Mouse (Mus musculus) layer of hippocampus, postnatal 10 days (tissue): ENCODE data around the gene Itgb4. TPM values are rescaled to one million over a fixed set of nuclear protein-coding genes. Genes with fewer than 3 reads are reported as not detected.
"Not testable (repeated sequence)": the region's sequence is repeated elsewhere in the genome, so short reads cannot be mapped to it uniquely, and the experiment has no call there.

Source experiments
- DNase-seq, 2 experiments: peaks; one replicate each; pipeline ENCODE4 v3.0.0; 2021; ENCODE audit warnings: low spot score in 2 of 2
- total RNA-seq, 2 experiments: library from RNA; stranded (reverse); gene quantifications; 2 replicates each; pipeline ENCODE4 v1.2.3; 2021

The Itgb4 gene
- total RNA-seq, 2 experiments from 2014 or later, result 0.85 to 1.3 TPM

DNA sequence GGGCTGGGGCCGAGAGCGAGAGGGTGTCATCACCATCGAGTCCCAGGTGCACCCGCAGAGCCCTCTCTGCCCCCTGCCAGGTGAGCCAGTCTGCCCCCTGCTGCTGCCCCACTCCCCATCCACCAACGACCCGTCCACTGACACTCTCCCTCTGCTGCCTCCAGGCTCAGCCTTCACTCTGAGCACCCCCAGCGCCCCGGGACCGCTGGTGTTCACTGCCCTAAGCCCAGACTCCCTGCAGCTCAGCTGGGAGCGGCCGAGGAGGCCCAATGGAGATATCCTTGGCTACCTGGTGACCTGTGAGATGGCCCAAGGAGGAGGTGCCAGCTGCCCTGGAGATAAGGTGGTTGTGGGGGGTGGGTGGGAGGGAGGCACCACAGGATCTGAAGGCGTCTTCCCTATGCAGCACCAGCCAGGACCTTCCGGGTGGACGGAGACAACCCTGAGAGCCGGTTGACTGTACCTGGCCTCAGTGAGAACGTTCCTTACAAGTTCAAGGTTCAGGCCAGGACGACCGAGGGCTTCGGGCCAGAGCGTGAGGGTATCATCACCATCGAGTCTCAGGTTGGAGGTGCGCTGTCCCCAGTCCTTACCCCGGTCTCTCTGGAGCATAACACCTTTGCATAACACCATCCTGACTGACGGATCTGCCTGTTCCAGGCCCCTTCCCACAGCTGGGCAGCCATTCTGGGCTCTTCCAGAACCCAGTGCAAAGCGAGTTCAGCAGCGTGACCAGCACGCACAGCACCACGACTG lies 32.8 kb downstream of the Itgb4 start:
- no peak for DNase-seq

DNA sequence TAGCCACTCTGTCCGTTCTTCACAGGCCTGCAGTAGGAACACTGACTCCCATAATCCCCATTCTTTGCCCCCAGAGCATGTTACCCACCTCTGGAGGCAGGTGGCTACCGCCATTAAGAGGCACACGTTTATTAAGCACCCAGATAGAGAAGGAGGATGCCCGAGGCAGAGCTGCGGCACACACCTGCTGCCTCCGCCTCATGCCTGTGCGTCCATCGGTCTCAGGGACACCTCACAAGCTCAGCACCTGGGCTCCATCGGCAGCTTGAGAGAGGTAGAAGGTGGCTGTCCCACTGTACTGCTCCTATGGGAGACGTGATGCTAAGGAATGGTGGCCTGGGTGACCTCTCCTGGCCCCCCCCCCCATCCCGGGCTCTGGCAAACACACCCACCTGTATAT lies 33.9 kb downstream of the Itgb4 start:
- DNase-seq, result no peak

GRCm38 (mm10) chr11:116008832-116009375 lies 34.4 kb downstream of the Itgb4 start:
- no peak for DNase-seq

DNA sequence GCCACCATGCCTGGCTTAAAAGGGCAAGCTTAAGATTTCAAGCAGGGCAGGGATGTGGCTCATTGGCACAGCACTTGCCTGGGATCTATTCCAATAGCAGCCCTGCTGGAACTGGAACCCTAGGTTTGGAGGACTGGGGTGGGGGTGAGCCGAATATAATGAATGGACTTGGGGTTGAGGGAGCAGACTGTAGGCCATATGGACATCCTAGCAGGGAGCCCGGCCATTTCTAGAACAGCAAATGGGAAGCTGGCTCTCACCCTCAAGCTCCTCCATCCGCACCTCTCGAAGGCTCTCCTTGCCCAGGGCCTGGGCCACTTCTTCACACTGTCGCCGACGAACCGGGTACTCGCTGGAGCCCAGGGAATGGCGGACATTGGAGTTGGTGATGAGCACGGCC lies 35.2 kb downstream of the Itgb4 start:
- no peak for DNase-seq

DNA sequence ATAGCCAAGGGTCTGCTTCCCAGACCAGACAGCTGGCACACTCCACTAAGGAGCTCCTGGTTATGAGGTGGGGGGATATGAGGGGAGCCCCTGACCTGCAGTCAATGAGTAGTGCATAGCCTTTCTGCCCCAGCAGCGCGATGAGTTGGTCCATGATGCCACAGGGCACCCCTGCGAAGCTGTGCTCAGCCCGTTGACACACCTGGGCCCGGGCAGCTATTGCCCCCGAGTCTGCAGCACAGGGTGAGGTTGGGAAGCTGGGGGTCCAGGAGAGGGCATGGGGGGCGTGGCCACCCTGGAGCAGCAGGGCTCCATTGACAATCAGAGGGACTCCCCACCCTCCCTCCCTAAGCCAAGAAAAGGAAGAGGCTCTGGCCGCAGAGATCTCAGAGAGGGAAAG lies 35.6 kb downstream of the Itgb4 start:
- DNase-seq, result no peak

DNA sequence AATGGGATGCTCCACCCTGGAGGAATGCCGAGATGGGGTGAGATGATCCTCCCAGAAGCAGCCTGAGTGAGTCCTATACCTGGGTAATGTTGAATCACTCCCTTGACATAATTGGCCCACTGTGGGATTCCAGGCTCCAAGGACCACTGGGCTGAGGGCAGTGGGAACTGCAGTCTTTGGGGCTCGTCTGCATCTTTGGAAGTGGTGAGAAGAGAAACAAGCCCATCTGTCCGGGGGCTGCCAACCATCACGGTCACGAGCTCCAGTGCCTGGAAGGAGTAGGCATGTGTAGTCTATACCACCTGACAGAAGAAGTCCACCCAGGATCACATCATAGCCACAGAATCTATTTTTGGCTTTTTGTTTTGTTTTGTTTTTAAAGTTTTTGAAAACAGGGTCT lies 36.4 kb downstream of the Itgb4 start:
- DNase-seq, result no peak

DNA sequence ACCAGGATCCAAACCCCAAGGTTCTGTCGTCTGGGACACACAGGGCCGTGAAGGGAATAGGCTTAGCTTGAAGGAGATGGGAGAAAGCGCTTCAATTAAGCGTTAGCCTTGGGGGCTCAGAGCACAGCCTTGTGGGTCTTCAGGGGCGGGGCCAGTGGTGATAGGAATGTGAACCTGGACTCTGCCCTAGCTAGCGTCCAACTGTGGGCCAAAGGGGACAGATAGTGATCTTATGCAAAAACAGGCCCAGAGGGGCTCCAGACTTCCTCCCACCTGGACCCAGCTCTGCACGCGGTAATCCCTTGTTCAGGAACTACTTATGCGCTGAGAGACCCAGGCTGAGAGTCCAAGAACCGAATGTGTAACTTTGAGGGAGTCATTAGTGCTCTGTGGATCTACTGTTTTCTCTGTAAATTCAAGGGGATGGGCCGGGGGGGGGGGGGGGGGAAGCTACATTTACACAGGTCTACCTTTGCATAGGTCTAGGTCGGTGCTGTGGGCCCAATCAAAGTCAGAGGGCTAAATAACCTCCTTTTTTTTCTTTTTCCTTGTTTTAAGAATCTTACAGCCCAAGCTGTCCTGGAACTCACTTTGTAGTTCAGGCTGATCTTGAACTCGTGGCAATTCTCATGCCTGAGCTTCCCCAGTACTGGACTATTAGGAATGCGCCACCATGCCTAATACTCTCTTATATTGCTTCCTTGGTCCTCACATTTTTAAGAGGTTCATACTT lies 37.2 kb downstream of the Itgb4 start:
- DNase-seq, result no peak

DNA sequence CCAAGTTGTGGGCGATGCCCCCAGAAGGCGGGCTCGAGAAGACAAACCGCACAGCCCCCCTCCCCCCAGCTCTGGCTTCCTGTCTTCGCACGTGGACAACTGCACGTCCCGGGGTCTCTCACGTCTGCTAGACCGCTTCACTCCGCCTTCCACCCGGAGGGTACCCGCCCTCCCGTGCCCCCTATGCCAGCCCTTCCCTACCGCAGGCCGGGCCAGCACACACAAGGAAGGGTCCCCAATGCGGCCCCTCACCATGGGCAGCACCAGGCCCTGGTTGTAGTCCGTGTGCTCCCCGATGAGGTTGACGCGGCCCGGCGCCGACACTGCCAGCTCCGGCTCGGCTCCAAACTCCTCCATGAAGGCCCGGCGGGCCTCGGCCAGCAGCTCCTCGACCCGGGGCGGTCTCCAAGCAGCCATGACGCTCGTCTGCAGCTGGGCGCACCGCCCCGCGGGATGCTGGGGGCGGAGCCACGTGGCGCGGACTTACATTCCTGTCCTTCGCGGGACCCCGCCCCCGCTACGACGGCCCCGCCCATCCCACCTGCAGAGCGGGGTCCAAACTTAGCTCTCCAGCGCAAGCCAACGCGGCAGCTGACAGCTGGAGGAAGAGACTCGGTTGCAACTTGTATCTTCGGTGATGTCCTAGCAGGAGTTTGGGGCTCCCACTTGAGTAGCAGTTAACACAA lies 37.9 kb downstream of the Itgb4 start, which contains the start of gene Galk1:
Gene Galk1 (minus strand): TSS at position 458 of the 686 bp plus-strand sequence.
- peak; percentile 69 to 80 for DNase-seq

DNA sequence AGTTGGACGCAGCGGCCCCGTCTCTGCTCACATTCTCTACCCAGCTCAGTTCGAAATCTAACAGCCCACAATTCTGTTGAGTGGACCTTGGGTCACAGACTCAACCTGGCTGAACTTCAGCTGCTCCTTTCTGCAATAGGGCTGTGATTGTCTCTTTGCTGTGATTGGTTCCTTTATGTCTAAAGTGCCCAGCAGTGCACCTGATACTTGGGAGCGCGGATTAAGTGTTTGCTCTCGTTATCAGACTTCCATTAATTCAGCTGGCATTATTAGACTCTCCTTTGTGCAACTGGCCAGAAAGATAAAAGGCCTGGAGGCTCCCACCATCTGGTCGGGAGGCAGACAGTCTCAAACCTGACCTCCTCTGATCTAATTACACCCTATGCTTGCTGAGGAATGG lies 40.3 kb downstream of the Itgb4 start:
- DNase-seq, result no peak

- DNase-seq, result no peak
Measured at GRCm38 (mm10) chr11:116018106-116018505, 43.6 kb downstream of the Itgb4 start.

- not testable (repeated sequence) for DNase-seq
Measured at GRCm38 (mm10) chr11:116018867-116019266, 44.4 kb downstream of the Itgb4 start.

DNA sequence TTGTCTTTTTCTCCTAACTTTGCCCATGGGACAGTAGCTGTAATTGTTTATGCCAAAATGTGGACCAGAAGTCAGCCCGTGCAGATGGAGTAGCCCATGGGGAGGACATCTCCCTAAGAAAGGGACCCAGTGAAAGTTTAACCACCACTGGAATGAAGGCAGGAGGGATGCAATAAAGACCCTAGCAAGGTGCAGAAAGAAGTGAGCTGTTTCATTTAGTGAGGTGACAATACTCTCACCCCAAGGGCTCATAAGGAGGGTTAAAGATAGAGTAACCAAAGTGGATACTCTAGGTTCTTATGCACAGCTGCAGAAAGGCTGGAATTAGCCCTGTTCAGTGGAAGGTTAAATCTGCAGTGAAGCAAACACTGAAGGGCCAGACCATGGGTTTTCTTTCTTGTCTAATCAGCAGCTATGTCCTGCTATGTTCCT lies 44.9 kb downstream of the Itgb4 start:
- no peak for DNase-seq

GRCm38 (mm10) chr11:116019976-116020411 lies 45.5 kb downstream of the Itgb4 start:
- DNase-seq, result peak; percentile 30 to 40

DNA sequence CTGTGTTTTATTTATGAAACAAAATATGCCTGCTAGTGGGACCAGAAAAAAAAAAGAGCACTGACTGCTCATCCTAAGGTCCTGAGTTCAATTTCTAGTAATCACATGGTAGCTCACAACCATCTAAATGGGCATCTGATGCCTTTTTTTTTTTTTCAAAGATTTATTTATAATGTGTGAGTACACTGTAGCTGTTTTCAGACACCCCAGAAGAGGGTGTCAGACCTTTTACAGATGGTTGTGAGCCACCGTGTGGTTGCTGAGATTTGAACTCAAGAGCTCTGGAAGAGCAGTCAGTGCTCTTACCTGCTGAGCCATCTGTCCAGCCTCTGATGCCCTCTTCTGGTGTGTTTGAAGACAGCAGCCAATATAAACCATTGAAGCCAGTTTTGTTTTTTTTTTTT lies 46.0 kb downstream of the Itgb4 start:
- DNase-seq, result no peak

DNA sequence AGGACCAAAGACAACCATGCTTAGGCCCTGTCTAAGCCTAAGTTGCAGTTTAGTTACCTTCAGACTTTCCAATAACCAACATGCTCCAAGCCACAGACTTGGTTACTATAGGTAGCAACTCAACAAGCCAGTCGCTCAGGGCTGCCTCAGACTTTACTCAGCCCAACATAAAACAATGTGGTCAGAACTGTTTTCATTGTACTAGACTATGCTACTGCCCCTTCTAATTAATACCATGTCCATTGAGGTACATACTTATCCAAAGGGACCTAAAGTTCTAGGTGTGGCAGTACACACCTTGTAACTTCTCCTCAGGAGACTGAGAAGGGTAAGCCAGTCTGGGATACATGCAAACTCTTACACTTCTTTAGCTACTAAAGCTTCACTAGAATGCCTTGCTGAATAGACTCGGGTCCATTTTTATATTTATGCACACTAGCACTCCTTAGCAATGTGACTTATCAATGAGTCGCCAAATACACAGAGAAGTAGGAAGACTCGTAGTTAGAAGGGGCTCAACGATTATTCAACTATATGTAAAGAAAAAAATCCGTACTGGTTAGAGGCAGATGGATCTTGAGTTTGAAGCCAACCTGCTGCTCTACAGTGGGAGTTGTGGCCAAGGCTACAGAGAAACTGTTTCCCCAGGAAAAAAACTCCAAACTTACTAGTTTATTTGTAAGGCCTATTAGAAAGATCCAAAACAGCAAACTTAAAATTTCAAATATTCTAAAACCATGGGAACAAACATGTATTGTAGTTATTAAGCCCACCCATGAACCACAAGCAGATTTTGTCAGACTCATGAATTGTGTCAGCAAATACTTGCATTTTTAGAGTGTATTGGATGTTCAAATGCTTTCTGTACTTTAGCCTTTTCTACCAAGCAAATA lies 47.1 kb downstream of the Itgb4 start:
- DNase-seq, result no peak

- DNase-seq, result no peak
Measured at GRCm38 (mm10) chr11:116022256-116022780, 47.8 kb downstream of the Itgb4 start.

GRCm38 (mm10) chr11:116023074-116023770 lies 48.7 kb downstream of the Itgb4 start:
- not testable (repeated sequence) for DNase-seq

DNA sequence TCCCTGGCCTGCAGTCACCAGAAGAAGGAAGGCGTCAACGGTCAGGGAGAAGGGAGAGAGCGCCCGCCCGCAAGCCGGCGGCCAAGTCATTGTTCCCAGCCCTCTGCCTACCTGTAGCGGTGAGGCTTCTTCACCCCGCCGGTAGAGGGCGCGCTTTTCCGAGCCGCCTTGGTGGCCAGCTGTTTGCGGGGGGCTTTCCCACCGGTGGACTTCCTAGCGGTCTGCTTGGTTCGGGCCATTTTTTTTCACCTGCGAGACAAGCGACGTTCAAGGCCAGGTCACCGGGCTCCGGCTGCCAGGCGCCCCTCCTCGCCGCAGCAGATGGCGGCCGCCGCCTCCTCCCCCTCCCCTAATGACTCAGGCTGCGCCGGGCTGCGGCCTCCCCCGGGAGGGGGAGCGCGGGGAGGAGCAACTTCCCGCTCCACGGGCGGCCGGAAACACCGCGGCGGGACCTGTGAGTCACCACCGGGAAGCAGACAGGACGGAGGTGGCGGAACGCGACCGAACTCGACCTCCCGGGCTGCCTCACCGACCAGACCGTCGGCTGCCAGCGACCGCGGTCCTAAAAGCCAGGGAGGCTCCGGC lies 49.4 kb downstream of the Itgb4 start:
- peak; percentile 76 to 81 for DNase-seq

- DNase-seq, result peak; percentile 93 to 94
Measured at GRCm38 (mm10) chr11:116024356-116024808, 49.9 kb downstream of the Itgb4 start.
